Mouse (Mus musculus): ENCODE data around the gene Wdr62.
A peak's percentile ranks its signal among the peaks of the same experiment; 100 is the strongest.

Gene Wdr62

GRCm38 (mm10) chr7:30279951-30280669 lies at the start of gene Wdr62, which contains the start of gene Thap8:
Wdr62 (minus strand) TSS chr7:30280419.
Thap8 (plus strand) TSS chr7:30280094.
- DNase-seq (ENCODE audit: low spot score) = peak; percentile 91

- no peak for DNase-seq (ENCODE audit: low spot score)
Measured at GRCm38 (mm10) chr7:30328379-30328778, 48.2 kb upstream of the Wdr62 start.

GRCm38 (mm10) chr7:30327140-30327539 lies 46.9 kb upstream of the Wdr62 start:
- no peak for DNase-seq (ENCODE audit: low spot score)

- DNase-seq (ENCODE audit: low spot score) = no peak
Measured at GRCm38 (mm10) chr7:30326427-30326826, 46.2 kb upstream of the Wdr62 start.

GRCm38 (mm10) chr7:30325364-30325763 lies 45.1 kb upstream of the Wdr62 start:
- peak; percentile 76 for DNase-seq (ENCODE audit: low spot score)

GRCm38 (mm10) chr7:30324300-30324944 lies 44.2 kb upstream of the Wdr62 start:
- no peak for DNase-seq (ENCODE audit: low spot score)

GRCm38 (mm10) chr7:30323795-30324194 lies 43.6 kb upstream of the Wdr62 start, which contains the start of gene Sdhaf1:
Sdhaf1 (minus strand) TSS chr7:30323895.
- DNase-seq (ENCODE audit: low spot score) = no peak

GRCm38 (mm10) chr7:30322865-30323264 lies 42.6 kb upstream of the Wdr62 start:
- DNase-seq (ENCODE audit: low spot score) = peak; percentile 61

GRCm38 (mm10) chr7:30322285-30322667 lies 42.1 kb upstream of the Wdr62 start:
- DNase-seq (ENCODE audit: low spot score) = peak; percentile 96

- DNase-seq (ENCODE audit: low spot score) = peak; percentile 87
Measured at GRCm38 (mm10) chr7:30321539-30322284, 41.5 kb upstream of the Wdr62 start, which contains the start of gene E130208F15Rik. E130208F15Rik (plus strand) TSS chr7:30321740.

GRCm38 (mm10) chr7:30320946-30321345 lies 40.7 kb upstream of the Wdr62 start:
- no peak for DNase-seq (ENCODE audit: low spot score)

GRCm38 (mm10) chr7:30318142-30318541 lies 37.9 kb upstream of the Wdr62 start:
- no peak for DNase-seq (ENCODE audit: low spot score)

GRCm38 (mm10) chr7:30315559-30316529 lies 35.6 kb upstream of the Wdr62 start:
- DNase-seq (ENCODE audit: low spot score) = no peak

GRCm38 (mm10) chr7:30314721-30315155 lies 34.5 kb upstream of the Wdr62 start, which contains the start of gene Syne4:
Syne4 (plus strand) TSS chr7:30314807.
- no peak for DNase-seq (ENCODE audit: low spot score)

GRCm38 (mm10) chr7:30313666-30314320 lies 33.6 kb upstream of the Wdr62 start:
- DNase-seq (ENCODE audit: low spot score) = no peak

- no peak for DNase-seq (ENCODE audit: low spot score)
Measured at GRCm38 (mm10) chr7:30310136-30310535, 29.9 kb upstream of the Wdr62 start.

GRCm38 (mm10) chr7:30309395-30310129 lies 29.3 kb upstream of the Wdr62 start:
- no peak for DNase-seq (ENCODE audit: low spot score)

GRCm38 (mm10) chr7:30308076-30309005 lies 28.1 kb upstream of the Wdr62 start, which contains the start of gene Alkbh6:
Alkbh6 (plus strand) TSS chr7:30308717.
- DNase-seq (ENCODE audit: low spot score) = peak; percentile 96
